Mouse (Mus musculus) heart, adult 8-10 months (tissue): ENCODE data around the gene Itga2. TPM values are rescaled to one million over a fixed set of nuclear protein-coding genes. Genes with fewer than 3 reads are reported as not detected.
A peak's percentile ranks its signal among the peaks of the same experiment; 100 is the strongest.

Experiments
- DNase-seq: peaks from one replicate; pipeline ENCODE4 v3.0.0; 2022; ENCODE audit warnings: low spot score
- total RNA-seq, 4 experiments: library from RNA; stranded (reverse); gene quantifications; 2 replicates each; pipeline ENCODE4 v1.2.4; 2022

Itga2 gene
- 1 to 10 TPM in 1 of 4 experiments, under 1 TPM in 3; 0.53 to 1.1 (median 0.67) TPM for total RNA-seq

DNA sequence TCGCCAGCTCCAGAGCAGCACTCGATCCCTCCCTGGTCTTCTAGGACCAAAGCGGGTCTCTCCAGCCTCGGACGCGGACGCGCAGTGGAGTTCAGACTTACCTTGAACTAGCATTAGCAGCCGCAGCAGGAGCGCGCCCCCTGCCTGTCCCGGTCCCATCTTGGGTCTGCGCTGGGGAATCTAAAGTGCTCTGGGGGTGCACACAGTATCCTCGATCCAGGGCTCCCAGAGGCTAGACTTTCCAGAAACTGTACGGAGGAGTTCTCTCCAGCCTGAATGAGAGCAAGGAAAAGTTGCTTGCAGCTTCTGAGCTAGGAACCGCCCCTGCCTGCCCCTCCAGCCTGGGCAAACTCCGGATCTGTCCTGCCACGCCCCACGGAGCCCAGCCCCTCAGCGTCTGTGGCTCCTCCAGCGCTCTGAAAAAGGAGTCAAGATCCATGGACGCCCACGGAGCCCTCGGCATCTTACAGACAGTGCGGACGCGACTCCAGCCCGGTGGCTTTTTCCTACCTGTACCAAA lies at the start of gene Itga2:
Gene Itga2, minus strand, starts transcription at position 326 of the 520 bp plus-strand sequence.
- DNase-seq, result peak; percentile 48

DNA sequence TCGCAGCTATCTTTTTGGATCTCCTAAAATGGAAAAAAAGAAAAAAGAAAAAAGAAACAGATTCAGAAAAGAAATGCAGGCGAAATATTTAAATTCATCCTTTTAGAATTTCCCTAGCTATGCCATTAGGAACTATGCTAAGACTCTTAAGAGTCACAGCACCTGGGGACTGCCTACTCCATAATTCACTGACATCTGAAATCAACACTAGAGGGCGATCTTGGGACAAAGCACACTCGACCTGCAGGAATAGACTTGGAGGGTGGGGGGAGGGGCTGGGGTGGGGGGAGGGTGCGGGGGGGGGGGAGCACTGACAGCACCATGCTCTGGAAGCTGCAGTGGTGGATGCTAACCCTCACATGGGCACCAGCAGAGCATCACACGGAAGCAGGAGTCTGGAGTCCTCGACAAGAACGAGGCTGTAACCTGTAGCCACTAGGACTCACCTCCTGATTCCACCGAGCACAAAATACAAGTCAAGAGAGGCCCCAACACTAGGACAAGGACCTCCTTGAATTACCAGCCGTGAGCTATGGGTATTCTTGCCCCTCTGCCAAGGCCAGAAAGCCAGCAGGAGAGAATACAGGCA lies 49.0 kb upstream of the Itga2 start:
- DNase-seq, result no peak

DNA sequence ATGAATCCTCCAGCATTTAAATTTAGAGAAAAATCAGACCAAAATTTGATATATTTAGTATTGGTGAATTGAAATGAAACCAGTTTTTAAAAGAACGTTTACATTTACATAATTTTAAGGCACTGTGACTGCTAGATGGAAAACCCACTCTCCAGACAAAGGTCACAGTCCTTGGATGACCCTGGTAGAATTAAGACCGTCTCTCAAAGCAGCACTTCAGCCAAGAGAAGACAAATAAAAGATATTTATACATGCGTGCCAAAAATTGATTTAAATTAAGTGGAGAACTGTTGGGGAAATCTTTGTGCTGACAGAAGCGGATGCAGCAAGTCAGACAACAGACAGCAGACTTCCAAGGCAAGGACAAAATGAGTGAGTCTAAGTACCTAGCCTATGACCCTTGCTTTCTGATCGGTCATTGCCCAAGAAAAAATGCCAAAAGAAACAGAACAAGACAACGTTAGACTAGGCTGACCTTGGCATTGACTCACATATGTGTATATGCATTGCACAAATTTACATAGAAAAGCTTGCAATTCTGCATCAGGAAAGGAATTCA lies 42.7 kb upstream of the Itga2 start:
- no peak for DNase-seq

DNA sequence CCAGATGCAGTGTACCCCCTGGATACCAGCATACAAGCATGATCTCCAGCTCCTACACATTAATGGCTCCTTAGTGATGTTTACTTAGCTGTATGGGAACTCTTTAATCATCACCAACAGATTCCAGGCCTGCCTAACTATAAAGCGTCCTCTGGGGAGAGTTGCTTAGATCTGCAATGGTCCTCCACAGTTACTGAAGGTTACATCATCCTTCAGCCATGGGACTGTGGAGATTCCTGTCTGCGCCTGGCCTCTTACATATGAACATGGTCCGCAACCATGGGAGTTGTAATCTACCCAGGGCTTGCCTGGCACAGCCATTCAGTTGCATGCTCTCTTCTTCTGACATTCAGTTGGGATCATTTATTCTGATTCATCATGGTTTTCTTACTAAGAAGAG lies 40.0 kb upstream of the Itga2 start:
- DNase-seq, result no peak

DNA sequence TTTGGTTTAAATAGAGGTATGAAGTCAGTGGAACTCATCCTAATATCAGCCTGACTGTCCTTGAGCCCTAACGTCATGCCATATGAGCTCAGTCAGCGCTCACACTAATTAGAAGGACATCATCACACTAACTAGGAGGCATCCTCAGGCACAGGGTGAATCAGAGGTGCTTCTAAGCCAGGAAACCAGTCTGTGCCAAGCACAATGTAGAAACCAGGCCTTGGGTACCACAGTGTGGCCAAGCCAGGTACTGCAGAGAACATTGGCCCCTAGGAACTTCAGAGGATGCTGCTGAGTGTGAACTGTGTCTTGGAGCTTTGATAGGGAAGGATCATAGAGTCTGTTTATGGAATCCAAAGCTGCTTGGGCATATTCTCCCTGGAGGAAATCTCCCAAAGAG lies 32.3 kb upstream of the Itga2 start:
- peak; percentile 74 for DNase-seq

DNA sequence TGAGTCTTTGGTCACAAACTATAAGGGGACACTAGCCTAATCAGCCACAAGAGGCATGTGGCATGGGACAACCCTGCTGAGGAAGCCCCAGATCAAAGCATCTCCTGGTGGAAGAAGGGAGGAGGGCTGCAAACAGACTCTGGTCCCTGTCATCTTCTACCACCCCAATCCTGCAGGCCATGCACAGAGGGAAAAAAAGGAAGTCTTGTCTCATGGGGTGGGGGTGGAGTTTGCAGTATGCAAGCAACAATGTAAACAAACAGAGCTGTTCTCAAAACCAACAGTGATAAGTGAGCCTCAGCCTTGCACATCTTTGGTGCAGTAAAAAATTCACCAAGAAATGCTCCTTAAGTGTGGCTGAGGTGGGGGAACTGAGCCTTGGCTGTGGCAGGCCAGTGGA lies 22.6 kb upstream of the Itga2 start:
- DNase-seq, result no peak

DNA sequence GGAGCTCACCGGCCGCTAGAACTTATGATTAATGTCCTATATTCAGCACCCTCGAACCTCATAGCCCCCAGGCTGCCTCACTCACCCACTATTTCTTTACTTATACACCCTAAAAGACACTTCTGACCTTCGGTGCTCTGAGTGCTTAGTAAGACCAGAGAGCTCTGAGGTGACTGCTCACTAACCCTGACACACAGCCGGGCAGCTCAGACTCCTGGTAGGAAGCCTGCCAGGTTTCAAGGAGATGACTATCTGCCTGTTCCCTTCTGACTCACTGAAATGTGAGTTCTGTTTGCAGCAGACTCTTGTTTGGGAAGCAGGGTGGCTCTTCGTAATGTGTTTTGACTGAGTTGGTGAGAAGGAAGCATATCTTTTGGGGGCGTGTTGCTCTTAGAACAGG lies 1.6 kb upstream of the Itga2 start:
- no peak for DNase-seq

DNA sequence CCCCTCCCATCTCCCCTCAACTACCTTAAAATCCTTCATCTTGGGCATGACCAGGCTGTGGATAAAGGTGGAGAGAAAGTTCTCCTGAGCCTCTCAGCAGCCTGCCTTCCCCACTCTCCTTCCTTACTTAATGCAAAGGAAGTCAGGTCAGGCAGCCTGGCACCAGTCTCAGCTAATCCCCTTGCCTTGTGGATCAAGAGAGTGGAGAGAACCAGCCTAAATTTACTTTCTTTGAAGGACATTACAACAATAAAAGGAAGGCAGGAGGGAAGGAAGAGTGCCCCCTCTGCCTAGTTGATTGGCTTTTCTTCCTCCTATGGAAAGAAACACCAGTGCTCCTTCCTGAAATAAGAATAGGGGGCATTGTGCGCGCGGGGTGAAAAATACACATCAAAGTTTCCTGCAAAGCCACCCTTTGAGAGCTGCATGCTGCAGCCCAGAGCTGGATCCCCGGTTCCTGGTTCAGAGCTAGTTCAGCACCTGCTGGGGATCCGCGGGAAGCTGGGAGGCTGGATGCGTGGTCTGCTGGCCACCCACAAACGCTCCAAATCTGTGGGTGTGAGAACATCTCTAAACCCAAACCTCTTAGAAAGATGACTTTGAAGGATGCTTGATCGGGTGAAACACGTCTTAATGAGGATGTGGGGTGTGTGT lies 777 bp downstream of the Itga2 start:
- no peak for DNase-seq

DNA sequence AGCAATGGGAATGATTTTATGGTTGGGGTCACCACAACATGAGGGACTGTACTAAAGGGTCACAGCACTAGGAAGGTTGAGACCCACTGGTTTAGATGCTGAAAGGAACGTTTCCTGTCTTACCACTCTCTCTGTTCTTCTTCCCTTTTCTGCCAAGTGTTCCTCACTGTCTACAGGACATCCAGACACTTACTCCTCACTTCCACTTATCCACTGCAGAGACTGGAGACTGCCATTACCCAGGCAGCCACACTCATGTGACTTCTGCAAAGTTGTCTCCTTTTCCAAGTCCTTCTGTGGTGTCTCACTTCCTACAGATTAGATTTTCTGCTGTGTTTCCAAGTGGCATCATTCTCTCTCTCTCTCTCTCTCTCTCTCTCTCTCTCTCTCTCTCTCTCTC lies 7.1 kb downstream of the Itga2 start:
- DNase-seq, result no peak

DNA sequence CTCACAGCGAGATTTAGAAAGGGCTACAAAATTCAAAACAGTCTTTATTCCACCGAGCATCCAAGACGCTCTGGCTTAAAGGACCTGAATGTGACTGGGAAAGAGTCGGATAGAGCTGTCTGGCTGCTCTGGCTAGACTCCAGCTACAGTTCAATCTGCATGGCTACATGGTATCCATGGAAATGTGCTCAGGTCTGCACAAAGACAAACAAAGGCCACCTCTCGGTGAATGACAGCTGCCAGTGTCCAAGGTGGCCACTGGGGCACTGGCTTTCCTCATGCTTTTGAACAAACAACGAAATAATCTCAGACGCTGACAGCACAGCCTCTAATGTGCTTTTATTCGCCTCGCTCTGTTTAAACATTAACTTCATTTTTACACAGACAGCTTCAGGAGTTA lies 8.6 kb downstream of the Itga2 start:
- no peak for DNase-seq

DNA sequence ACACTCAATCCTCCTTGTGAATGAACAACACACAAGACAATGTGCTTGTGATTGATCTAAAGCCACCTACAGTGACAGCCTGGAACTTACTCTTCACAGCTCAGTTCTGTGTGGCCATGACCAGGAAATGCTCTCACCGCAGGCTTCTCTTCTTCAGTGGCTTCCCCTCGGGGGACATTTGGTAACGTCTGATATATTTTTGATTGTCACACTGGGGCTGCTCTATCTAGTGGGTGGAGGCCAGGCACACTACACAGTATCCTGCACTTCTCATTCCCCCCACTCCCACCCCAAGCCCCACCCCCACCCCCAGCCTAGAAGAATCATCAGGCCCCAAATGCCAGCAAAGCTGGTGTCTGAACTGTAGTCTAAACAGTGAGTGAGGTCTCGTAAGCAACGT lies 16.1 kb downstream of the Itga2 start:
- no peak for DNase-seq

DNA sequence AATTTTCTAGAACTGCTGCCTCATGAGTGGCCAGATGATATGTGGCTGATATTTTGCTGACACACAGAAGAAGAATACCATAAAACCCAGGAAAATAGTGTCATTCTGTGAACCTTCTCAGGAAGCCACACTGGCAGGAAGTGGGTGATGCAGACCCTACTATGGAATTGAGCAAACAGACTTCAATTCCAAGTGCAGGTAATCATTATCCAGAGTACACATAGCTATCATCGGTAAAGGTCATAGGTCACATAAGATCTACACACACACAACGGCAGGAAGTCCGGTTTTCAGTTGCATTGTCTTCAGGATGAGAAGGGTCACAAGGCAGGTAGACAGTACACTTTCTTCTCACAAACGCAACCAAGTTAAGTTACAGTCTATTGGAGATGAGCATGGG lies 16.9 kb downstream of the Itga2 start:
- no peak for DNase-seq

DNA sequence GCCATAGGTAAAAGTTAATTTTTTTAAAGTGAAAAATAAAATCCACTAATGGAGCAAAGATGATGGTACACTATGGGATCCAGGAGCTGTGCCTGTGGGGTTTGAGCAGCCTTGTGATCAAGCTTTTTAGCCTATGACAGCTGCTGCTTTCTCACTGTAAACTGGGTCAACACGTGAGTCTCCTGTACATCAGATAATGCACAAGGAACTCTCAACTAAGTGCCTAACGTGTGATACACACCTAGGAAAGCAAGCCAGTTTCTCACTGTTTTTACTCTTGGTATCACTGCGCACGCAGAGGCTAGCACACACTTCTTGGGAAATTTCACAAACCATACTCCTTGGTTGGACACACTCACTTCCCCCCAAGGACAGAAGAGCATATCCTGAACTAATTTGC lies 17.3 kb downstream of the Itga2 start:
- DNase-seq, result no peak

DNA sequence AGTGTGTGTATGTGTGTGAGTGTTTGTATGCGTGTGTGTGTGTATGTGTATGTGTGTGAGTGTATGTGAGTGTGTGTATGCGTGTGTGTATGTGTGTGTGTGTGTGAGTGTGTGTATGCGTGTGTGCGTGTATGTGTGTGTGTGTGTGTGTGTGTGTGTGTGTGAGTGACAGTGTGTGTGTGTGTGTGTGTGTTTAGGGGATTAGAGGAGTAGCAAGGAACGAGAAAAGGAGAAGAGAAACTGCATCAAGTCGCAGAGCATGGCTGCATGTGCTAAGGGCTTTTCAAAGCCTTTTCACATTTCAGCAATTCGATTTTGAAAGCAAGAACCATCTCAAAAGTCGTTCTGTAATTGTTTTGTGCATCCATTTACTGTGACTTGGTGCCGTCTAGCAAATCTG lies 21.3 kb downstream of the Itga2 start:
- DNase-seq, result no peak

DNA sequence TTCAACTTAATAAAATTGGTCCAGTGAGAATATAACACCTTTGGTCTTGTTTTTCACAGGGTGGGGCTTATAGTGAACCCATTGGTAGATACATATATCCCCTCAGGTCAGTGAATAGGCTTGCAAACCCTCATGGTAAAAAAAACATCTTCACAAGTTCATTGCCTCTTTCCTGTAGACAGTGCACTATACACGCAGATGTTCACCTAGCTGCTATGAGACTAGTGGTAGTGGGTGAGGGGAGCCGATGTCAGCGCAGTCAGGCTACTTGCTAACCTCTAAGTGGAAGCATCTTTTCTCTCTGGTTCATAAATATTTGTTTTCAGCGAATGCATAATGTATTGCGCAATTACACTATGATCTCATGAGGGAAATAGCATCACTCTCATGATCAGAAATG lies 22.4 kb downstream of the Itga2 start:
- no peak for DNase-seq

DNA sequence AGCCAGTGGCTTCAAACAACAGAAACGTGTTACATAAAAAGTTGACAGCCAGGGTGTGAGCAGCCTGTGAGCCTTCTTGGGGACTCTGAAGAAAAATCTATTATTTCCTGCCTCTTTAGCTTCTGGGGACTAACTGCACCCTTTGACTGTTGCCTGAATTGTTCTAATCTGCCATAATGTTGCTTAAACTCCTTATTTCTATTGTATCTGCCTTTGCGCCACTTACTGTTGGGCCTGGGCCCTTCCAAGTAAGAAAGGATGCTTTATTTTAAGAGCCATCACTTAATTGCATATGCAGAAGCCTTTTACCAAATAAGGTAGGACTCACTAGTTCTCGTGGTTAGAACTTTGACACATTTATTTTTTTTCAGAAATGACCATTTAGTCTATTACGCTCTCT lies 24.0 kb downstream of the Itga2 start:
- DNase-seq, result no peak

DNA sequence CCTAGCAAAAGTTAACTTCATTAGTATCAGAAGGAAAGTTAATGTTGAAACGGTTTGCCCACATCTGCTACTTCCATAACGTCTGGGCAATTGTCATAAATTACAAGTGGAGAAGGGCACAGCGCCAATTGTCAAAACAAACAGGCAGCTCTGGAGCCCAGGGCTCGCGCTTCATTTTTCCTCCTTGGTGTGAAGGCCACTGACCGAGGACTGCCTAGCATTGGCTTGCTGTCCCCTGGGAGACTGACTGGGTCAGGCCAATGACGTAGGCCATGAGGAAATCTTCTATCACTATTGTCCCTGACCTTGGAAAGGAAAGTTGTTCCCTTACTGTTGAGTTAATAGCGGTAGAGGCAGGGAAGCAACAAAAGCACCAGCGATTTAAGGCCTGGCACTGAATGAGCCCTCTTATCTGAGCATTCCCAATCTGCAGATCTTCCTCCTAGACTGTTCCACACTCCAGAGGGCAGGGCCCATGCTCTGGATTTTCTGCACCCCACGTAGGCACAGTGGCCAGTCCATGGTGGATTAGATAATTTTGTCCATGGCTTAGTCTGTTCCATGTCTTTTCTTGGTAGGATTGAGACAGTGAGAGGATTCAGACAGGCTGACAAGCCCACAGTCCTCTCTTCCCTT lies 35.0 kb downstream of the Itga2 start:
- DNase-seq, result peak; percentile 82

DNA sequence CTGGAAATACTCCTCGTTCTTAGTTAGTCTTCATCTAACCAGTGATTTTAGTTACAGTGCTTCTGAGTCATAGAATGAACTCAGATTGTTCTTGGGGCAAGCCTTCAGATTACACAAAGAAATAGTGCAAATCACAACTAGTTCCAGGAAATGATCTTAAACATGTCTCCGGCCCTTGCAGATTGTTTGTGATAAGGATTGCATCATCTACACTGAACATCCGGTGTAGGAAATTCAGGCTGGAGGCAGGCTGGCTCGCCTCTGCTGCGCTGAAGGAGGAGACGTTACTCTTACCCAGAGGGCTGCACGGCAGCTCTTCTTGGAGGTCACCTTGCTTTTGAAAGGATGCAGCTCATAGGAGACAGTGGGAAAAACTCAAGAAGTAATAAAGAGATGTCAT lies 36.0 kb downstream of the Itga2 start:
- peak; percentile 70 for DNase-seq

DNA sequence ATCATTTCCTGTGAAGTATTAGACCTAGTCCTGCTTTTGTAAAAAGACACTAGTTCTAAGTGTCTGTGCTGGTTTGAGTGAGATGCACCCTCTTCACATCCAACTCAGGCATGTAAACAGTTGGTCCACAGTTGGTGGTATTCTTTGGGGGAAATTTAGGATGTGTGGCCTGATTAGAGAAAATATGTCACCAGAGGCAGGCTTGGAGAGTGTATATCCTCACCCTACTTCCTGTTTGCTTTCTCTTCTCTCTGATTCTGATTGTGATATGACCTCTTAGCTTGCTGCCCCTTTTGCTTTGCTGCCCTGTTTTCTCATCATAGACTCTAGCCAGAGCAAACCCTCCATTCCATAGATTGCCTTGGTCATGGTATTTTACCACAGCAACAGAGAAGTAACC lies 37.2 kb downstream of the Itga2 start:
- no peak for DNase-seq

DNA sequence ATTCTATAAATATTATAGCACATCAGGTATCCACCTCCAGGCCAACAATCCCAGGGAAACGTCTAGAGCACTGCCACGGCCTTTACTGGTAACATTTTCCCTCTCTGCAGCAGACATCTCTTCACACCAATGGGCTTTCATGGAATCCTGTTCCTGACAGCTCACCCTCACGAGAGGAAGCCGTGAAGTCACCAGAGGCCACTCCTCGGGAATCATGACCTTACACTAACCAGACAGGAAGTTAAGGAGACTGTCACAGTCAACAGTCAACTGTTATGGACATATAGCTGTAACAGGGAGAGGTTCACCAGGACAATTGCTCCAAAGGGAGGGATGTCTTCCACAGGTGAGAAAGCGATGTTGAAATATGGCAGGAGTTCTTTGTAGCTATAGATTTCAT lies 40.2 kb downstream of the Itga2 start:
- no peak for DNase-seq

DNA sequence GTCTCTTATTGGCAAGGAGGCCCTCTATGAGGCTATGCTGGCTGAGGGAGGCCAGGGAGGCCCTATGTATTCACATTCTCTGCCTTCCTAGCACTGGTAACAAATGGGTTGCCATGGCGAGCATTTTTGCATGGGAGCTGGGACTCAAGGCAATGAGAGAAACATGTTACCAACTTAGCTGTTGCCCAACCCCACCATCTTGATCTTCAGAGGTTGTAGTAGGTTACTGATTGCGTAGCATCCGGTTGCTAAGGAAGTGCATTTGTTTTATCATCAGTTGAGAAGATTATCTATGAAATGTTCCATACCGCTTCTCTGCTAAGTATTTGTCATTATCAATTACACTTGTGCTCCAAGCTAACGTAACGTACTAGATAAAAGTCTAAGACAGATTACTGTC lies 44.2 kb downstream of the Itga2 start:
- DNase-seq, result no peak

DNA sequence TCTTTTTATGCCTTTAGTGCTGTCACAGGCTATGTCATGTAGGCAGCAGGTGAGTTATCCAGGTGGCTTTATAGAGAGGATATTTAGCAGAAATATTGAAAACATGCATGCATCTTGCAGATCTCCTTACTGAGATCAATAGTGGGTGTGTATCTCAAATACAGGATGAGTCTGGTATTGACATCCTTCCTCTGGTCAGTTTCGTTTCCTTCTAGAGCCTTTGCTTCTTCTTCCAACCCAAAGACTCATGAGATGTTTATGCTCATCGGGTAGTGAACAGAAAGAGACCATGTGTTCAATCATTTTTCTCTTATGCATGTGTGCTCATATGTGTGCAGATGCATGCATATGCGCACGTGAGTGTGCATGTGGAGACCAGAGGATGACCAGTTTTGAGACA lies 44.6 kb downstream of the Itga2 start:
- DNase-seq, result no peak

DNA sequence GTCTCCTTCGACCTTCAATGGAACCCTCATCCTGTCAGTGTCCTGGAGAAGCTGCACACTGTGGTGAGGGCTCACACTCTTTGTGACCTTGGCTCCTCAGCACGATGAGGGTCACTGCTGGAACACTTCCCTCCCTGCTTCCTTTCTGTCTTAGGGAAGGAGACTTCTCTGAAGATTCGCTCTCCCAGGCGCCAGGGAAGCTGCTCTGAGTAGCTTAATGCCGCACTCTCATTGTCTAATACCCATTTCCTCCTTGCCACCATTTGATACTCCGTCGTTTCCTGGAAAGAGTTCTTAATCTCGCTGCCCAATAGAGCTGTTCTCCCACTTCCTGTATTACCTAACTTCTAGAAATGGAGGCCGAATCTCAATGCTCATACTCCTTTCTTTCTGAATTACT lies 46.7 kb downstream of the Itga2 start:
- no peak for DNase-seq
